Mouse (Mus musculus) liver, postnatal 0 days (tissue): ENCODE data around the gene Acad11.

Experiments used
- CTCF ChIP-seq: sonication (generic); IDR thresholded peaks from 2 replicates; pipeline ENCODE4 v1.5.1; 2016; ENCODE audit warnings: antibody characterized with exemption, low read depth
- EP300 ChIP-seq: IDR thresholded peaks from 2 replicates; pipeline ENCODE4 v1.6.1; 2016; ENCODE audit warnings: antibody characterized with exemption, low read depth, mild to moderate bottlenecking

- TF ChIP-seq EP300, result no peak
- no peak for TF ChIP-seq CTCF
Measured at GRCm38 (mm10) chr9:104070241-104070640, 7.1 kb downstream of the Acad11 start.
